Mouse (Mus musculus): ENCODE measurements around the gene Zbtb1. TPM values are rescaled to one million over a fixed set of nuclear protein-coding genes. Genes with fewer than 3 reads are reported as not detected.

Zbtb1 gene
- 1 to 10 TPM; 5.7 to 7.4 (median 6.7) TPM for total RNA-seq (2022)

- peak; percentile 73 for DNase-seq
Observed at GRCm38 (mm10) chr12:76369978-76370830, at the start of gene Zbtb1. TSS of gene Zbtb1 (plus strand) at chr12:76370266.

- peak; percentile 14 for DNase-seq
Observed at GRCm38 (mm10) chr12:76324679-76325431, 45.2 kb upstream of the Zbtb1 start, which contains the start of gene Akap5. TSS of gene Akap5 (plus strand) at chr12:76324891.

- DNase-seq = no peak
Observed at GRCm38 (mm10) chr12:76326437-76327220, 43.4 kb upstream of the Zbtb1 start.

- DNase-seq = no peak
Observed at GRCm38 (mm10) chr12:76328567-76329354, 41.3 kb upstream of the Zbtb1 start.

- no peak for DNase-seq
Observed at GRCm38 (mm10) chr12:76333688-76334087, 36.4 kb upstream of the Zbtb1 start.

- no peak for DNase-seq
Observed at GRCm38 (mm10) chr12:76335641-76336040, 34.4 kb upstream of the Zbtb1 start.

- no peak for DNase-seq
Observed at GRCm38 (mm10) chr12:76336111-76336965, 33.7 kb upstream of the Zbtb1 start.

GRCm38 (mm10) chr12:76341080-76341479 is 29.0 kb upstream of the Zbtb1 start:
- DNase-seq = no peak

GRCm38 (mm10) chr12:76345759-76346455 is 24.2 kb upstream of the Zbtb1 start:
- DNase-seq = no peak

GRCm38 (mm10) chr12:76349680-76350220 is 20.3 kb upstream of the Zbtb1 start:
- no peak for DNase-seq

- DNase-seq = no peak
Observed at GRCm38 (mm10) chr12:76360868-76361267, 9.2 kb upstream of the Zbtb1 start.

- no peak for DNase-seq
Observed at GRCm38 (mm10) chr12:76361405-76362302, 8.4 kb upstream of the Zbtb1 start.

- DNase-seq = no peak
Observed at GRCm38 (mm10) chr12:76362303-76362676, 7.8 kb upstream of the Zbtb1 start.

GRCm38 (mm10) chr12:76366276-76366675 is 3.8 kb upstream of the Zbtb1 start:
- no peak for DNase-seq

GRCm38 (mm10) chr12:76367096-76367995 is 2.7 kb upstream of the Zbtb1 start:
- DNase-seq = no peak

GRCm38 (mm10) chr12:76368201-76368789 is 1.8 kb upstream of the Zbtb1 start:
- DNase-seq = no peak

- no peak for DNase-seq
Observed at GRCm38 (mm10) chr12:76368790-76369205, 1.3 kb upstream of the Zbtb1 start.
